Mouse (Mus musculus): ENCODE data around the gene Hist1h4d. TPM values are rescaled to one million over a fixed set of nuclear protein-coding genes. Genes with fewer than 3 reads are reported as not detected.

The Hist1h4d gene
- polyA plus RNA-seq, 1 experiment: 12.3 TPM

Other genes starting within 250 kb of the Hist1h4d start
- gene Zfp322a, start 212.4 kb upstream of the Hist1h4d start, polyA plus RNA-seq (2012; rRNA removed; ENCODE audit: low replicate concordance): 0.09 and 0.11 TPM in 2 replicates
- gene Abt1, start 157.7 kb upstream of the Hist1h4d start, polyA plus RNA-seq (2012; rRNA removed; ENCODE audit: low replicate concordance): 0.78 and 1.2 TPM in 2 replicates
- gene Btn1a1, start 115.7 kb upstream of the Hist1h4d start, polyA plus RNA-seq (2012; rRNA removed; ENCODE audit: low replicate concordance): 0.04 TPM in 1 of 2 replicates, not detected in the other
- gene Btn2a2, start 92.7 kb upstream of the Hist1h4d start, polyA plus RNA-seq (2012; rRNA removed; ENCODE audit: low replicate concordance): not detected in 2 replicates
- gene Hist1h4h, start 50.5 kb upstream of the Hist1h4d start, polyA plus RNA-seq (2012; rRNA removed; ENCODE audit: low replicate concordance): 12.7 and 22.9 TPM in 2 replicates
- 782 and 1,968 TPM in 2 replicates for gene Hist1h2af, start 47.7 kb upstream of the Hist1h4d start, polyA plus RNA-seq (2012; rRNA removed; ENCODE audit: low replicate concordance)
- gene Hist1h3g, start 46.2 kb upstream of the Hist1h4d start, polyA plus RNA-seq (2012; rRNA removed; ENCODE audit: low replicate concordance): 41.4 and 47.8 TPM in 2 replicates
- 3.4 and 4.2 TPM in 2 replicates for gene Hist1h2bh, start 38.2 kb upstream of the Hist1h4d start, polyA plus RNA-seq (2012; rRNA removed; ENCODE audit: low replicate concordance)
- 12.4 and 14.5 TPM in 2 replicates for gene Hist1h3f, start 37.5 kb upstream of the Hist1h4d start, polyA plus RNA-seq (2012; rRNA removed; ENCODE audit: low replicate concordance)
- gene Hist1h4f, start 29.9 kb upstream of the Hist1h4d start, polyA plus RNA-seq (2012; rRNA removed; ENCODE audit: low replicate concordance): 6.2 and 12.0 TPM in 2 replicates
- 0.11 and 0.13 TPM in 2 replicates for gene Hist1h1d, start 28.3 kb upstream of the Hist1h4d start, polyA plus RNA-seq (2012; rRNA removed; ENCODE audit: low replicate concordance)
- 34.6 and 43.8 TPM in 2 replicates for gene Hist1h3e, start 19.2 kb upstream of the Hist1h4d start, polyA plus RNA-seq (2012; rRNA removed; ENCODE audit: low replicate concordance)
- gene Hist1h2ae, start 10.4 kb upstream of the Hist1h4d start, polyA plus RNA-seq (2012; rRNA removed; ENCODE audit: low replicate concordance): 11.9 and 48.7 TPM in 2 replicates
- 29.6 and 41.4 TPM in 2 replicates for gene Hist1h2bg, start 10.2 kb upstream of the Hist1h4d start, polyA plus RNA-seq (2012; rRNA removed; ENCODE audit: low replicate concordance)
- gene Hist1h2bf, start 7.4 kb upstream of the Hist1h4d start, polyA plus RNA-seq (2012; rRNA removed; ENCODE audit: low replicate concordance): 13.2 and 22.0 TPM in 2 replicates
- gene Hist1h2ad, start 7.2 kb upstream of the Hist1h4d start, polyA plus RNA-seq (2012; rRNA removed; ENCODE audit: low replicate concordance): 3.7 and 15.3 TPM in 2 replicates
- gene Hist1h3d, start 5.8 kb upstream of the Hist1h4d start, polyA plus RNA-seq (2012; rRNA removed; ENCODE audit: low replicate concordance): 13.1 and 33.1 TPM in 2 replicates
- gene Hist1h2be, start 39.5 kb downstream of the Hist1h4d start, polyA plus RNA-seq (2012; rRNA removed; ENCODE audit: low replicate concordance): 1.4 and 1.6 TPM in 2 replicates
- gene Hist1h1e, start 41.0 kb downstream of the Hist1h4d start, polyA plus RNA-seq (2012; rRNA removed; ENCODE audit: low replicate concordance): 2.3 and 2.7 TPM in 2 replicates
- 1.3 and 5.1 TPM in 2 replicates for gene Hist1h2ac, start 102.3 kb downstream of the Hist1h4d start, polyA plus RNA-seq (2012; rRNA removed; ENCODE audit: low replicate concordance)
- 151 and 487 TPM in 2 replicates for gene Hist1h2bc, start 102.6 kb downstream of the Hist1h4d start, polyA plus RNA-seq (2012; rRNA removed; ENCODE audit: low replicate concordance)
- gene Hist1h1t, start 114.2 kb downstream of the Hist1h4d start, polyA plus RNA-seq (2012; rRNA removed; ENCODE audit: low replicate concordance): not detected in 2 replicates
- 4.4 and 18.3 TPM in 2 replicates for gene Hist1h4c, start 116.9 kb downstream of the Hist1h4d start, polyA plus RNA-seq (2012; rRNA removed; ENCODE audit: low replicate concordance)
- gene Hfe, start 129.3 kb downstream of the Hist1h4d start, polyA plus RNA-seq (2012; rRNA removed; ENCODE audit: low replicate concordance): 5.9 and 6.9 TPM in 2 replicates
- gene Hist1h1c, start 157.2 kb downstream of the Hist1h4d start, polyA plus RNA-seq (2012; rRNA removed; ENCODE audit: low replicate concordance): 19.5 and 49.1 TPM in 2 replicates
- gene Hist1h3c, start 164.0 kb downstream of the Hist1h4d start, polyA plus RNA-seq (2012; rRNA removed; ENCODE audit: low replicate concordance): 35.9 and 40.8 TPM in 2 replicates
- gene Hist1h2bb, start 165.1 kb downstream of the Hist1h4d start, polyA plus RNA-seq (2012; rRNA removed; ENCODE audit: low replicate concordance): 18.7 and 20.8 TPM in 2 replicates
- gene Hist1h2ab, start 169.5 kb downstream of the Hist1h4d start, polyA plus RNA-seq (2012; rRNA removed; ENCODE audit: low replicate concordance): 22.8 and 64.3 TPM in 2 replicates
- gene Hist1h3b, start 170.7 kb downstream of the Hist1h4d start, polyA plus RNA-seq (2012; rRNA removed; ENCODE audit: low replicate concordance): 30.7 and 39.7 TPM in 2 replicates
- 9.6 and 14.6 TPM in 2 replicates for gene Hist1h4b, start 175.4 kb downstream of the Hist1h4d start, polyA plus RNA-seq (2012; rRNA removed; ENCODE audit: low replicate concordance)
- 6.3 and 13.5 TPM in 2 replicates for gene Hist1h4a, start 179.6 kb downstream of the Hist1h4d start, polyA plus RNA-seq (2012; rRNA removed; ENCODE audit: low replicate concordance)
- gene Hist1h3a, start 180.8 kb downstream of the Hist1h4d start, polyA plus RNA-seq (2012; rRNA removed; ENCODE audit: low replicate concordance): 21.3 and 31.3 TPM in 2 replicates
- gene Hist1h1a, start 182.1 kb downstream of the Hist1h4d start, polyA plus RNA-seq (2012; rRNA removed; ENCODE audit: low replicate concordance): 0.74 and 1.2 TPM in 2 replicates
- 0.71 and 3.3 TPM in 2 replicates for gene Trim38, start 188.3 kb downstream of the Hist1h4d start, polyA plus RNA-seq (2012; rRNA removed; ENCODE audit: low replicate concordance)
- 0.06 TPM in 1 of 2 replicates, not detected in the other for gene Slc17a2, start 225.4 kb downstream of the Hist1h4d start, polyA plus RNA-seq (2012; rRNA removed; ENCODE audit: low replicate concordance)

Measured in duodenum, adult 2 months (tissue).